Mouse (Mus musculus): ENCODE data around the gene Eif3m. TPM values are rescaled to one million over a fixed set of nuclear protein-coding genes. Genes with fewer than 3 reads are reported as not detected.

Gene Eif3m
- polyA plus RNA-seq (2014; fragmentation: Nextera tagmentation; extraction: Ambion mirVana) = 291 and 301 TPM in 2 replicates

DNA sequence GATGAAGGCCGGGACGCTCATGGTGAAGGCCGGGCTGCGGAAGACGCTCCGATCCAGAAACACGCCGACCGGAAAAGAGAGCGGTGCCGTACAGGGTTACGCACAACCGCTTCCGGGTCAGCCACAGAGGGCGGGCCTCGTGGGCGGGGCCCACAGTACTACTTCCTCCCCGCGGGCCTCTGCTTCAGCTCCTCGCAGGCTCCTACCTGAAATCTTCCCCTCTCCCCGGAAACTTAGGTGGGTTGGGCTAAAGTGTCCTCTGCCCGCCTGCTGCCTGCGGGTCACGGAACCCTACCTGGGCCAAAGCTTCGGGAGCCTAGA, at the start of gene Eif3m:
Gene Eif3m (minus strand): TSS at position 114 of the 321 bp plus-strand sequence.
- H3K27ac ChIP-seq (ENCODE audit: low read depth, low read length) = peak within 1 kb of the TSS; percentile 22; the same call in 1 of the 2 replicates
- peaks cover 4% of the 10 kb centered on the region; the same call in 1 of the 2 replicates for H3K4me1 ChIP-seq (ENCODE audit: control insufficient read depth, insufficient read depth, low read length)
- H3K9ac ChIP-seq (ENCODE audit: low read length) = peak within 1 kb of the TSS; percentile 88
- H3K9me3 ChIP-seq (ENCODE audit: control insufficient read depth, low read length) = no peaks in the 10 kb centered on the region
- under 1% methylated on average over 25 of the region's 25 CpGs for WGBS
- peak within 1 kb of the TSS; percentile 60 for H3K4me2 ChIP-seq
- peak; percentile 99 for DNase-seq (ENCODE audit: low spot score, missing footprints)
- H3K4me3 ChIP-seq (ENCODE audit: low read depth, low read length) = peak within 1 kb of the TSS; percentile 78
- ATAC-seq (ENCODE audit: low FRiP score) = peak; percentile 100
- H3K36me3 ChIP-seq (ENCODE audit: control insufficient read depth, insufficient read depth, low read length) = peaks cover 10% of the 10 kb centered on the region
- no peaks in the 10 kb centered on the region for H3K27me3 ChIP-seq (ENCODE audit: control insufficient read depth, insufficient read depth, low read length)

DNA sequence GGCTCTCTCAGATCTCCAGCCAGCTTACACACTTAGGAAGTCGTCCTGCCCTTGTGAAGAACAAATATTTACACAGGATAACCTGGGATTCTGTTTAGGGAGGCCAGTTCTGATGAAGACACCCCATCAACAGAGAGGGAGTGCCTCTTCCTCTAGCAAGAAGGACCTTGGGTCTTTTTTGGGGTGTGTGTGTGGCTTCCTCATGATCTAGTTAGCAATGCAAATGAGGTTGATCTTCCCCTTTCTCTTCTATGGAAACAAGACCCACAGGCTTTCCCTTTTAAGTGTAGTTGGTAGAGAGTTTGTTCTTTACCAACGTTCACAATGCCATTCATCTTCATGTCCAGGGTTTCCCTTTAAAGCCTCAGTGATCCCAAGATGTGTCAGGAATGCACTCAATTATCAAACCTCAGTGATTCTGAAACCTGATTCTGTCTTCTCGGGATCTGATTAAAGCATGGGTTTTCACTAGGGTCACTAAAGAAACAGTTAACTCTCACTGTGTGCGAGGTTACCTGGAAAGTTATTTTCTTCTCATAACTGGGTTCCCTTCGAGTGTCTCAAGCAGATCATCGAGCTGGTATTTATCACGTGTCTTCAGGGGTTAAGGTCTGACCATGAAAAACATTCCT, 46.0 kb upstream of the Eif3m start:
- Histone ChIP-seq H3K36me3 (ENCODE audit: control insufficient read depth, insufficient read depth, low read length) (no peaks in the 10 kb centered on the region), H3K27ac (ENCODE audit: low read depth, low read length) (no peak overlapping the region), H3K9ac (ENCODE audit: low read length) (no peak overlapping the region), H3K4me3 (ENCODE audit: low read depth, low read length) (no peak overlapping the region), H3K27me3 (ENCODE audit: control insufficient read depth, insufficient read depth, low read length) (no peaks in the 10 kb centered on the region), H3K4me1 (ENCODE audit: control insufficient read depth, insufficient read depth, low read length) (no peaks in the 10 kb centered on the region), H3K4me2 (no peak overlapping the region), H3K9me3 (ENCODE audit: control insufficient read depth, low read length) (no peaks in the 10 kb centered on the region)
- 62% methylated on average over 7 of the region's 7 CpGs for WGBS
- DNase-seq (ENCODE audit: low spot score, missing footprints) (no peak), ATAC-seq (ENCODE audit: low FRiP score) (no peak)

DNA sequence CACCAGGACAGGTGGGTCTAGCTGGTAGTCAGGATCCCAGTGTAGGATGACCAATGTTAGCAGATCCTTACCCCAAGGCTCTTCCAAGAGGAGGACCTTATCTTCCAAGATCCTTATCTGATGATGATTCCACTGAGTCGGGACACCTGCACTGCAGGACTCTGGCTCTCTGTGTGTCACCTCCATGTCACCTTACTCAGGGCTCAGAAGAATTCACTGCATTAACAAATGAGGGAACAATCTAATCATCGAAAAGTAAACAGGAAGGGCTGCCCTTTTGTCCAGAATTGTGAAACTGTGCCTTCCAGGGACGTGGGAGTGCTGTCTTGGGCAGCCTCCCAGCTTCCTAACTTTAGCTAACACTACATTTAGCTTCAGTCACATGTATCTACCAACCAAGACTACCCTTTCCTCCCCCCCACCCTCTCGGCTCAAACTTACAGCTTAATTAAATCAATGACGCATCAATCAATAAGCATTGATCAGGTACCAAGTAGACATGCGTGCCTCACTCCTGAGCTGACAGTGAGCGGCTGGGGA, 41.8 kb upstream of the Eif3m start:
- Histone ChIP-seq H3K4me3 (ENCODE audit: low read depth, low read length) (no peak overlapping the region), H3K4me1 (ENCODE audit: control insufficient read depth, insufficient read depth, low read length) (no peaks in the 10 kb centered on the region), H3K9ac (ENCODE audit: low read length) (no peak overlapping the region), H3K27ac (ENCODE audit: low read depth, low read length) (no peak overlapping the region), H3K9me3 (ENCODE audit: control insufficient read depth, low read length) (no peaks in the 10 kb centered on the region), H3K36me3 (ENCODE audit: control insufficient read depth, insufficient read depth, low read length) (no peaks in the 10 kb centered on the region), H3K4me2 (no peak overlapping the region), H3K27me3 (ENCODE audit: control insufficient read depth, insufficient read depth, low read length) (no peaks in the 10 kb centered on the region)
- 76% methylated on average over 7 of the region's 7 CpGs for WGBS
- no peak for ATAC-seq (ENCODE audit: low FRiP score)
- no peak for DNase-seq (ENCODE audit: low spot score, missing footprints)

DNA sequence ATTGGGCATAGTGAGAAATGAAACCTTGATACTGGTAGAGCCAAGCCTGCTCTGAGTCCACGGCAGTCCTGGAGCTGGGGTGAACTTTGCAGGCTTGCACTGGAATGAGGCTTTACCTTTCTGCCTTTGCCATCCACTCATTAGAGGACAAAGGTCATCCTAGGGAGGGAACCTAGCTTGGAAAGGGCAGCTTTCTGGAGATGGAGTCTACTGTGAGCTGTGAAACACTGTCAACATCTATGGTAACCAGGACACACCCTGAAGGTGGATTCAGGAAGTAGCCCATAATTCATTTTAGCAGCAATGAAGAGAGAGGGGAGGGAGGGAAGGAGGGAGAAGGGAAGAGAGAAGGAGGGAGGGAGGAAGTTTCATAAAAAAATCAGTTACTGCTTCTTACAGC, 38.6 kb upstream of the Eif3m start:
- no peak overlapping the region for H3K4me2 ChIP-seq
- no peaks in the 10 kb centered on the region for H3K27me3 ChIP-seq (ENCODE audit: control insufficient read depth, insufficient read depth, low read length)
- ATAC-seq (ENCODE audit: low FRiP score) = no peak
- DNase-seq (ENCODE audit: low spot score, missing footprints) = no peak
- no peaks in the 10 kb centered on the region for H3K9me3 ChIP-seq (ENCODE audit: control insufficient read depth, low read length)
- H3K27ac ChIP-seq (ENCODE audit: low read depth, low read length) = no peak overlapping the region
- H3K9ac ChIP-seq (ENCODE audit: low read length) = no peak overlapping the region
- no peaks in the 10 kb centered on the region for H3K4me1 ChIP-seq (ENCODE audit: control insufficient read depth, insufficient read depth, low read length)
- H3K36me3 ChIP-seq (ENCODE audit: control insufficient read depth, insufficient read depth, low read length) = no peaks in the 10 kb centered on the region
- no peak overlapping the region for H3K4me3 ChIP-seq (ENCODE audit: low read depth, low read length)
- WGBS = 90% methylated on average over 1 of the region's 1 CpGs

DNA sequence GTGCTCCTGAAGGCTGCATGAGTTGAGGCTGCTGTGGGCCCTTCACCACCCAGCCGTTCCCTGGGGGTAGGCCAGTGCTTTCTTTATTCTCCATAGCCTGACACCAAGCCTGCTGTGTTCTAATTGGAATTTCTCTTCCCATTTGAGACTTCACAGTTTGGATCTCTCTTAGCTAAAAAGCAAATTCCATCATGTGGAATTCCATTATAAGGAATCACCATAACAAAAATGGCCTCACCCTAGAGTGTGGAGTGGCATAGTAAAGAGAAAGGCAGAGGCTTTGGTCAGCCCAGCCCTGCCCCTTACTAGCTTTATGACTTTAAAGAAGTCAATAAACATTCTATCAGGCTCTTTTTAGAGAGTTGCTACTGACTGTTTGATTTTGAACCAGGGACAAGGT, 31.4 kb upstream of the Eif3m start:
- no peak for ATAC-seq (ENCODE audit: low FRiP score)
- H3K4me1 ChIP-seq (ENCODE audit: control insufficient read depth, insufficient read depth, low read length) = no peaks in the 10 kb centered on the region
- H3K9ac ChIP-seq (ENCODE audit: low read length) = no peak overlapping the region
- no peak overlapping the region for H3K4me3 ChIP-seq (ENCODE audit: low read depth, low read length)
- H3K27me3 ChIP-seq (ENCODE audit: control insufficient read depth, insufficient read depth, low read length) = no peaks in the 10 kb centered on the region
- no peak overlapping the region for H3K4me2 ChIP-seq
- WGBS = 42% methylated on average over 1 of the region's 1 CpGs
- no peak overlapping the region for H3K27ac ChIP-seq (ENCODE audit: low read depth, low read length)
- no peaks in the 10 kb centered on the region for H3K36me3 ChIP-seq (ENCODE audit: control insufficient read depth, insufficient read depth, low read length)
- no peaks in the 10 kb centered on the region for H3K9me3 ChIP-seq (ENCODE audit: control insufficient read depth, low read length)
- DNase-seq (ENCODE audit: low spot score, missing footprints) = no peak

DNA sequence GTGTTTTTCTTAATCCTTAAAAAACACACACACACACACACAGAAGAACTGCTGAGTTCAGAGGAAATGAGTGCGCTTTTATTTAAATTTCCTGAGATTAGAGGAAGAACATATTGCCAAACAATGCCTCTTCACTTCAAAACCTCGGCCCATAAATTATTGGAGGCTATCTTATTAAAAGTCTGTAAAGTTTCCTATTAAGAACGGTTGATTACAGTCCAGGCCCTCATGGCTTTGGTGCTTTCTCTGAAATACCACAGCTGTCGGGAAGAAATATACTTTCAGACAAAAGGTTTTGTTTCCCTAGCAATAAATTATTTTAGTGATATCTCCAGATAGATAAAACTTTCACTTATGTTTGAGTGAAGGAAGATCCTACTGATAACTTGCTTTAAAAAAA, 26.3 kb upstream of the Eif3m start:
- no peak overlapping the region for H3K27ac ChIP-seq (ENCODE audit: low read depth, low read length)
- no peak overlapping the region for H3K4me2 ChIP-seq
- no peaks in the 10 kb centered on the region for H3K9me3 ChIP-seq (ENCODE audit: control insufficient read depth, low read length)
- H3K4me1 ChIP-seq (ENCODE audit: control insufficient read depth, insufficient read depth, low read length) = no peaks in the 10 kb centered on the region
- no peaks in the 10 kb centered on the region for H3K27me3 ChIP-seq (ENCODE audit: control insufficient read depth, insufficient read depth, low read length)
- H3K9ac ChIP-seq (ENCODE audit: low read length) = no peak overlapping the region
- ATAC-seq (ENCODE audit: low FRiP score) (no peak), DNase-seq (ENCODE audit: low spot score, missing footprints) (no peak)
- no peak overlapping the region for H3K4me3 ChIP-seq (ENCODE audit: low read depth, low read length)
- 91% methylated on average over 4 of the region's 4 CpGs for WGBS
- H3K36me3 ChIP-seq (ENCODE audit: control insufficient read depth, insufficient read depth, low read length) = no peaks in the 10 kb centered on the region

DNA sequence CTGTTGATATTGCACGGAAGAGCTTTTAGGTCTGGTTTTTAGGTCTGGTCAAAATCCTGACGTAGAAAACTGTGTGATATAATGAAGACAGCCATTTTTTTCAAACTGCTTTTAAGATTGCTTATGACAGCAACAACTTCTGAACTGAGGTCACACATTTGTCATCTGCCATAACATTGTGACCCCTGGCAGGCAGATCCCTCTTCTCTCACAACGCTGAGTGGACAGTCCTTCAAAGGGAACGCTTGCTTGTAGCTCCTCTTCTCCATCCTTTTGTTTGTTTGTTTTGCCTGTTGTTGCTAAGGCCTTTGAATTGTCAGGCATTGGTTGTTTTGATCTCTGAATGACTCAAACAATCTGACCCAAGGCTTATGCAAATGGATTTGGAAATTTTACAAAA, 24.0 kb upstream of the Eif3m start:
- no peak for DNase-seq (ENCODE audit: low spot score, missing footprints)
- H3K36me3 ChIP-seq (ENCODE audit: control insufficient read depth, insufficient read depth, low read length) = no peaks in the 10 kb centered on the region
- no peaks in the 10 kb centered on the region for H3K4me1 ChIP-seq (ENCODE audit: control insufficient read depth, insufficient read depth, low read length)
- no peak overlapping the region for H3K4me2 ChIP-seq
- 71% methylated on average over 4 of the region's 4 CpGs for WGBS
- H3K9me3 ChIP-seq (ENCODE audit: control insufficient read depth, low read length) = no peaks in the 10 kb centered on the region
- H3K4me3 ChIP-seq (ENCODE audit: low read depth, low read length) = no peak overlapping the region
- no peak for ATAC-seq (ENCODE audit: low FRiP score)
- H3K27me3 ChIP-seq (ENCODE audit: control insufficient read depth, insufficient read depth, low read length) = no peaks in the 10 kb centered on the region
- no peak overlapping the region for H3K27ac ChIP-seq (ENCODE audit: low read depth, low read length)
- H3K9ac ChIP-seq (ENCODE audit: low read length) = no peak overlapping the region

DNA sequence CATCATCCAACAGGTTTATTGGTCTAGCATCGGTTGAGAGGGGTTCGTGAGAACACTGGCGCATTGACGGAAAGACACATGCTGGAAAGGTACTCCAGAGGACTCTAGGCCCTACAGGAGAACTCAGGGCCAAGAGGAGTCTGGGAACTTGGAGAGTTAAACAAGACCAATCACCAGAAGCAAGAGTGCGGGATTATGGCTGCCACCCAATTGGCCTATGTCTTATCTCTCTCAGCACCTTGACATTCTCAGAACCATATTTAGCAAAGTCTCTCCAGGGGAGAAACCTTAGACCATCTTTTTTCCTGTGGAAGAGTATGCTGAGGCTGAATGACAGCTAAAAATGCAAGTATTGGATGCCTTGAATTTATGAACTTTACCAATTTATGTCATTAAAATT, 22.0 kb upstream of the Eif3m start:
- DNase-seq (ENCODE audit: low spot score, missing footprints) = no peak
- no peaks in the 10 kb centered on the region for H3K36me3 ChIP-seq (ENCODE audit: control insufficient read depth, insufficient read depth, low read length)
- H3K27ac ChIP-seq (ENCODE audit: low read depth, low read length) = no peak overlapping the region
- WGBS = 94% methylated on average over 5 of the region's 5 CpGs
- H3K4me1 ChIP-seq (ENCODE audit: control insufficient read depth, insufficient read depth, low read length) = no peaks in the 10 kb centered on the region
- no peak overlapping the region for H3K4me3 ChIP-seq (ENCODE audit: low read depth, low read length)
- H3K9ac ChIP-seq (ENCODE audit: low read length) = no peak overlapping the region
- ATAC-seq (ENCODE audit: low FRiP score) = no peak
- no peak overlapping the region for H3K4me2 ChIP-seq
- H3K27me3 ChIP-seq (ENCODE audit: control insufficient read depth, insufficient read depth, low read length) = no peaks in the 10 kb centered on the region
- H3K9me3 ChIP-seq (ENCODE audit: control insufficient read depth, low read length) = no peaks in the 10 kb centered on the region

DNA sequence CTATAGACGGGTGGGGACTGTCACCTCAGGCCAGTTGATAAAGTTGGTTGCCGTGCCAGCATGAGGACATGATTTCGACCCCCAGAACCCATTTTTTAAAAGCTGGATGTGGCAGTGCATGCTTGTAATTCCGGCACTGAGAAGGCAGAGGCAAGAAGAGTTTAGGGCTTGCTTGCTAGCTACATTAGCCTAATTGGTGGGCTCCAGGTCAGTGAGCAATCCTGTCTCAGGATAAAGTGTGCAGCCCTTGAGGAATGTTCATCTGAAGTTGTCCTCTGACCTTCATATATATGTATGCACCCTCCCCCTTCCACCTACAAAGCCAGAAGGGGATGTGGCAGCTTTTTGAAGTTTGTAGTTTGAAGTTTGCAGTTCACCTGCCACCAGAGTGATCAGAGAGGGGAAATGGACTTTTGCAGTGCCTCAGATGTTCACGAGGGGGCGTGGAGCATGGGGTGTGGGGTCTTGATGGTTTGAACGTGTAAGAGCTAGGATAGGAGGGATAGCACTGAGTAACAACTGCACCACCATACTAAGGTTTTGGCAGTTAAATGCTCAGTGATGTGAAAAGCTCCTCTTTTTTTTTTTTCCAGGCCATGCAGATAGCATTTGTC, 21.2 kb upstream of the Eif3m start:
- H3K27ac ChIP-seq (ENCODE audit: low read depth, low read length) = no peak overlapping the region
- no peaks in the 10 kb centered on the region for H3K4me1 ChIP-seq (ENCODE audit: control insufficient read depth, insufficient read depth, low read length)
- no peak overlapping the region for H3K4me2 ChIP-seq
- ATAC-seq (ENCODE audit: low FRiP score) = no peak
- no peak overlapping the region for H3K9ac ChIP-seq (ENCODE audit: low read length)
- H3K4me3 ChIP-seq (ENCODE audit: low read depth, low read length) = no peak overlapping the region
- H3K36me3 ChIP-seq (ENCODE audit: control insufficient read depth, insufficient read depth, low read length) = no peaks in the 10 kb centered on the region
- no peaks in the 10 kb centered on the region for H3K27me3 ChIP-seq (ENCODE audit: control insufficient read depth, insufficient read depth, low read length)
- WGBS = 83% methylated on average over 7 of the region's 7 CpGs
- H3K9me3 ChIP-seq (ENCODE audit: control insufficient read depth, low read length) = no peaks in the 10 kb centered on the region
- no peak for DNase-seq (ENCODE audit: low spot score, missing footprints)

All from midbrain, embryonic 11.5 days (tissue).